In genomic region chr5:136140057-136140482, GRCm38 (mm10) we compare ENCODE assay signal across 15 mouse cellular contexts. TPM values are rescaled to one million over a fixed set of nuclear protein-coding genes. Genes with fewer than 3 reads are reported as not detected.
A peak's percentile ranks its signal among the peaks of the same experiment; 100 is the strongest.
DNase-seq lines count a peak whose midpoint lies in the region; ATAC-seq and TF ChIP-seq lines count a peak whose summit lies in the region.
"Had no signal": no experiment of that assay in that cellular context is flagged by ENCODE, and none has a peak within 500 bp of the region (broad histone marks: within the 10 kb centered on the region; RNA-seq: fewer than 3 reads in every experiment).

No protein-coding gene starts in this region.

- H3K4me2 ChIP-seq in hindbrain, postnatal 0 days (ENCODE audit: low read depth, low read length): no peak overlapping the region
- no peak overlapping the region for H3K4me2 ChIP-seq in hindbrain, embryonic 13.5 days
- no peak overlapping the region for H3K4me2 ChIP-seq in liver, embryonic 15.5 days
- H3K4me2 ChIP-seq: embryonic facial prominence, embryonic 12.5 days; forebrain, embryonic 13.5 days; limb, embryonic 13.5 days had no signal

- DNase-seq in hindbrain, postnatal 0 days (ENCODE audit: low spot score): peak; percentile 37
- DNase-seq in liver: no peak
- DNase-seq in cerebellum, adult 2 months: peak; percentile 38 to 45
- DNase-seq in urinary bladder, adult 2 months (ENCODE audit: low spot score): no peak
- no peak for DNase-seq in urinary bladder, postnatal 14 days (ENCODE audit: low spot score)
- DNase-seq: B cell, adult 2 months; kidney, postnatal 4 days had no signal

- TF ChIP-seq POLR2A in cerebellum, adult 2 months (IDR thresholded peaks at IDR 0.05; ENCODE audit: borderline replicate concordance, insufficient read depth, low read length): no peak

- WGBS in hindbrain, postnatal 0 days: 67% methylated on average over 10 of the region's 10 CpGs
- WGBS in hindbrain, embryonic 13.5 days: 94% methylated on average over 10 of the region's 10 CpGs
- WGBS in liver, embryonic 15.5 days (ENCODE audit: insufficient replicate concordance): 84% methylated on average over 10 of the region's 10 CpGs
- 13% methylated on average over 10 of the region's 10 CpGs for WGBS in cerebellum, adult 2 months

- ATAC-seq in hindbrain, postnatal 0 days: no peak
- no peak for ATAC-seq in hindbrain, embryonic 13.5 days (ENCODE audit: low FRiP score)
- no peak for ATAC-seq in liver, embryonic 15.5 days (ENCODE audit: insufficient read depth)
- ATAC-seq in megakaryocyte, adult 5-6 weeks (ENCODE audit: poor library complexity, severe bottlenecking): peak; percentile 62
- ATAC-seq: activated CD4-positive, CD25-positive, alpha-beta regulatory T cell, adult 4 months; forebrain, embryonic 13.5 days; hindbrain, embryonic 16.5 days had no signal

- H3K4me3 ChIP-seq in hindbrain, postnatal 0 days (ENCODE audit: low read length): no peak overlapping the region
- no peak overlapping the region for H3K4me3 ChIP-seq in hindbrain, embryonic 13.5 days
- no peak overlapping the region for H3K4me3 ChIP-seq in liver, embryonic 15.5 days (replicated peaks)
- no peak overlapping the region for H3K4me3 ChIP-seq in cerebellum, adult 2 months (replicated peaks; ENCODE audit: insufficient read depth, low read depth, low read length)
- H3K4me3 ChIP-seq: embryonic facial prominence, embryonic 12.5 days; forebrain, embryonic 13.5 days; limb, embryonic 13.5 days had no signal

- no peaks in the 10 kb centered on the region for H3K27me3 ChIP-seq in hindbrain, postnatal 0 days (ENCODE audit: insufficient read depth, low read length)
- no peaks in the 10 kb centered on the region for H3K27me3 ChIP-seq in hindbrain, embryonic 13.5 days
- H3K27me3 ChIP-seq in liver, embryonic 15.5 days: no peaks in the 10 kb centered on the region
- H3K27me3 ChIP-seq in cerebellum, adult 2 months (ENCODE audit: control insufficient read depth, insufficient read depth, low read length): no peaks in the 10 kb centered on the region
- H3K27me3 ChIP-seq: embryonic facial prominence, embryonic 12.5 days; forebrain, embryonic 13.5 days; limb, embryonic 13.5 days had no signal

- H3K36me3 ChIP-seq in hindbrain, postnatal 0 days (ENCODE audit: insufficient read depth, low read length): peaks cover 12% of the 10 kb centered on the region
- H3K36me3 ChIP-seq in hindbrain, embryonic 13.5 days: peaks cover 46% of the 10 kb centered on the region
- peaks cover 47% of the 10 kb centered on the region for H3K36me3 ChIP-seq in liver, embryonic 15.5 days (replicated peaks)

- no peak for TF ChIP-seq CTCF in hindbrain, postnatal 0 days (IDR thresholded peaks at IDR 0.05; ENCODE audit: low read depth)
- no peak for TF ChIP-seq CTCF in cerebellum, adult 2 months (IDR thresholded peaks at IDR 0.05; ENCODE audit: borderline replicate concordance, insufficient read depth, low read depth, low read length)

- no peaks in the 10 kb centered on the region for H3K9me3 ChIP-seq in hindbrain, postnatal 0 days (ENCODE audit: low read length)
- H3K9me3 ChIP-seq in hindbrain, embryonic 13.5 days: no peaks in the 10 kb centered on the region
- H3K9me3 ChIP-seq in liver, embryonic 15.5 days (replicated peaks): no peaks in the 10 kb centered on the region
- H3K9me3 ChIP-seq: forebrain, embryonic 13.5 days had no signal

- no peak overlapping the region for H3K27ac ChIP-seq in hindbrain, postnatal 0 days
- no peak overlapping the region for H3K27ac ChIP-seq in hindbrain, embryonic 13.5 days
- peak overlapping the region; percentile 59 for H3K27ac ChIP-seq in liver, embryonic 15.5 days (replicated peaks)
- peak overlapping the region; percentile 46 for H3K27ac ChIP-seq in cerebellum, adult 2 months (ENCODE audit: insufficient read depth, low read length)
- H3K27ac ChIP-seq: embryonic facial prominence, embryonic 12.5 days; forebrain, embryonic 13.5 days; limb, embryonic 13.5 days had no signal

- H3K4me1 ChIP-seq in hindbrain, postnatal 0 days (ENCODE audit: insufficient read depth, low read length): peaks cover 7% of the 10 kb centered on the region
- H3K4me1 ChIP-seq in hindbrain, embryonic 13.5 days (replicated peaks): peaks cover 17% of the 10 kb centered on the region
- H3K4me1 ChIP-seq in liver, embryonic 15.5 days (replicated peaks): peaks cover 43% of the 10 kb centered on the region
- peaks cover 8% of the 10 kb centered on the region for H3K4me1 ChIP-seq in cerebellum, adult 2 months (ENCODE audit: control insufficient read depth, insufficient read depth, low read length)

- no peak overlapping the region for H3K9ac ChIP-seq in hindbrain, postnatal 0 days (replicated peaks; ENCODE audit: low read length)
- H3K9ac ChIP-seq in hindbrain, embryonic 13.5 days: no peak overlapping the region
- H3K9ac ChIP-seq in liver, embryonic 15.5 days: no peak overlapping the region
- H3K9ac ChIP-seq: embryonic facial prominence, embryonic 12.5 days; forebrain, embryonic 13.5 days; limb, embryonic 13.5 days had no signal

RNA-seq across cellular contexts. Expression of gene Alkbh4, which starts 4.1 kb away (rescaled TPM):
- total RNA-seq in hindbrain, postnatal 0 days (2014; rRNA removed): 17.6 and 21.9 TPM in 2 replicates
- 15.2 and 15.4 TPM in 2 replicates for polyA plus RNA-seq in hindbrain, postnatal 0 days (2015; fragmentation: Nextera tagmentation; extraction: Ambion mirVana)
- polyA plus RNA-seq in hindbrain, embryonic 13.5 days (2015; fragmentation: Nextera tagmentation; extraction: Ambion mirVana): 24.6 and 26.9 TPM in 2 replicates
- 12.0 and 15.1 TPM in 2 replicates for polyA plus RNA-seq in liver, embryonic 15.5 days (2015; fragmentation: Nextera tagmentation; extraction: Ambion mirVana)
- 15.7 and 17.2 TPM in 2 replicates for polyA plus RNA-seq in cerebellum, adult 2 months (2012; rRNA removed)
- total RNA-seq in megakaryocyte, adult 5-6 weeks (2015): 14.0 and 19.8 TPM in 2 replicates
- total RNA-seq in megakaryocyte, adult 5-6 weeks (2017): 11.2 and 15.2 TPM in 2 replicates
- polyA plus RNA-seq in urinary bladder, adult 2 months (2012; rRNA removed): 11.2 and 11.3 TPM in 2 replicates

RNA-seq across cellular contexts. Expression of gene Lrwd1, which starts 4.2 kb away (rescaled TPM):
- total RNA-seq in hindbrain, postnatal 0 days (2014; rRNA removed): 32.9 and 35.8 TPM in 2 replicates
- 16.8 and 17.7 TPM in 2 replicates for polyA plus RNA-seq in hindbrain, postnatal 0 days (2015; fragmentation: Nextera tagmentation; extraction: Ambion mirVana)
- polyA plus RNA-seq in hindbrain, embryonic 13.5 days (2015; fragmentation: Nextera tagmentation; extraction: Ambion mirVana): 27.7 and 28.2 TPM in 2 replicates
- 34.1 and 37.2 TPM in 2 replicates for polyA plus RNA-seq in liver, embryonic 15.5 days (2015; fragmentation: Nextera tagmentation; extraction: Ambion mirVana)
- polyA plus RNA-seq in cerebellum, adult 2 months (2012; rRNA removed): 21.5 and 23.7 TPM in 2 replicates
- total RNA-seq in megakaryocyte, adult 5-6 weeks (2015): 12.3 and 16.0 TPM in 2 replicates
- total RNA-seq in megakaryocyte, adult 5-6 weeks (2017): 40.9 and 58.5 TPM in 2 replicates
- 20.5 and 22.6 TPM in 2 replicates for polyA plus RNA-seq in urinary bladder, adult 2 months (2012; rRNA removed)

RNA-seq across cellular contexts. Expression of gene Polr2j, which starts 23.6 kb away (rescaled TPM):
- 94.2 and 159 TPM in 2 replicates for total RNA-seq in hindbrain, postnatal 0 days (2014; rRNA removed)
- 235 and 245 TPM in 2 replicates for polyA plus RNA-seq in hindbrain, postnatal 0 days (2015; fragmentation: Nextera tagmentation; extraction: Ambion mirVana)
- polyA plus RNA-seq in hindbrain, embryonic 13.5 days (2015; fragmentation: Nextera tagmentation; extraction: Ambion mirVana): 231 and 236 TPM in 2 replicates
- polyA plus RNA-seq in liver, embryonic 15.5 days (2015; fragmentation: Nextera tagmentation; extraction: Ambion mirVana): 111 and 129 TPM in 2 replicates
- polyA plus RNA-seq in cerebellum, adult 2 months (2012; rRNA removed): 121 and 123 TPM in 2 replicates
- 94.7 and 103 TPM in 2 replicates for total RNA-seq in megakaryocyte, adult 5-6 weeks (2015)
- 105 and 117 TPM in 2 replicates for total RNA-seq in megakaryocyte, adult 5-6 weeks (2017)
- 104 and 141 TPM in 2 replicates for polyA plus RNA-seq in urinary bladder, adult 2 months (2012; rRNA removed)

RNA-seq across cellular contexts. Expression of gene Orai2, which starts 30.4 kb away (rescaled TPM):
- total RNA-seq in hindbrain, postnatal 0 days (2014; rRNA removed): 122 and 148 TPM in 2 replicates
- polyA plus RNA-seq in hindbrain, postnatal 0 days (2015; fragmentation: Nextera tagmentation; extraction: Ambion mirVana): 50.6 and 56.8 TPM in 2 replicates
- 33.5 and 34.0 TPM in 2 replicates for polyA plus RNA-seq in hindbrain, embryonic 13.5 days (2015; fragmentation: Nextera tagmentation; extraction: Ambion mirVana)
- 3.4 and 4.4 TPM in 2 replicates for polyA plus RNA-seq in liver, embryonic 15.5 days (2015; fragmentation: Nextera tagmentation; extraction: Ambion mirVana)
- 64.9 and 66.9 TPM in 2 replicates for polyA plus RNA-seq in cerebellum, adult 2 months (2012; rRNA removed)
- 26.1 and 26.5 TPM in 2 replicates for total RNA-seq in megakaryocyte, adult 5-6 weeks (2015)
- 42.8 and 48.1 TPM in 2 replicates for total RNA-seq in megakaryocyte, adult 5-6 weeks (2017)
- polyA plus RNA-seq in urinary bladder, adult 2 months (2012; rRNA removed): 9.8 and 10.8 TPM in 2 replicates

RNA-seq across cellular contexts. Expression of gene Rasa4, which starts 56.4 kb away (rescaled TPM):
- 27.0 and 27.5 TPM in 2 replicates for total RNA-seq in hindbrain, postnatal 0 days (2014; rRNA removed)
- 19.2 and 19.4 TPM in 2 replicates for polyA plus RNA-seq in hindbrain, postnatal 0 days (2015; fragmentation: Nextera tagmentation; extraction: Ambion mirVana)
- 16.2 and 17.3 TPM in 2 replicates for polyA plus RNA-seq in hindbrain, embryonic 13.5 days (2015; fragmentation: Nextera tagmentation; extraction: Ambion mirVana)
- polyA plus RNA-seq in liver, embryonic 15.5 days (2015; fragmentation: Nextera tagmentation; extraction: Ambion mirVana): 2.1 and 2.2 TPM in 2 replicates
- 32.7 and 32.9 TPM in 2 replicates for polyA plus RNA-seq in cerebellum, adult 2 months (2012; rRNA removed)
- 36.2 and 40.9 TPM in 2 replicates for total RNA-seq in megakaryocyte, adult 5-6 weeks (2015)
- 26.0 and 33.8 TPM in 2 replicates for total RNA-seq in megakaryocyte, adult 5-6 weeks (2017)
- 10.6 and 16.6 TPM in 2 replicates for polyA plus RNA-seq in urinary bladder, adult 2 months (2012; rRNA removed)

Comparison
In these comparisons a context has a peak if more than half of its experiments do, and no peak if none do; other contexts are left out.
1. DNase-seq: peak in hindbrain, postnatal 0 days (single experiment) and cerebellum, adult 2 months (2 of 2); none in liver (single experiment), urinary bladder, adult 2 months (single experiment) and urinary bladder, postnatal 14 days (single experiment).
2. H3K27ac ChIP-seq: peak in liver, embryonic 15.5 days (single experiment) and cerebellum, adult 2 months (single experiment); none in hindbrain, postnatal 0 days (single experiment) and hindbrain, embryonic 13.5 days (single experiment).